Mouse (Mus musculus) midbrain, embryonic 10.5 days (tissue): ENCODE results near the gene Mcoln2. TPM values are rescaled to one million over a fixed set of nuclear protein-coding genes. Genes with fewer than 3 reads are reported as not detected.

ENCODE experiments used
- DNase-seq: peaks from one replicate; pipeline ENCODE4 v3.0.0-alpha.2; 2017; ENCODE audit warnings: low spot score
- H3K27ac ChIP-seq: fragments of 300-500 bp; sonication (generic); replicated peaks from 2 replicates; pipeline ENCODE4 v1.5.1; 2016; ENCODE audit warnings: mild to moderate bottlenecking
- H3K27me3 ChIP-seq: fragments of 300-500 bp; sonication (generic); 2 replicates; pipeline ENCODE4 v1.6.1; 2016; ENCODE audit warnings: low read depth, mild to moderate bottlenecking; ENCODE audit not compliant: poor library complexity, severe bottlenecking
- H3K36me3 ChIP-seq: fragments of 300-500 bp; sonication (generic); 2 replicates; pipeline ENCODE4 v1.6.1; 2016; ENCODE audit warnings: mild to moderate bottlenecking, moderate library complexity
- H3K4me1 ChIP-seq: fragments of 300-500 bp; sonication (generic); 2 replicates; pipeline ENCODE4 v1.6.1; 2016
- H3K4me3 ChIP-seq: fragments of 300-500 bp; sonication (generic); 2 replicates; pipeline ENCODE4 v1.5.1; 2016; ENCODE audit warnings: mild to moderate bottlenecking, moderate library complexity
- H3K9me3 ChIP-seq: fragments of 300-500 bp; sonication (generic); replicated peaks from 2 replicates; pipeline ENCODE4 v1.6.1; 2016; ENCODE audit warnings: mild to moderate bottlenecking
- WGBS: fragments of 180-500 bp; shearing (Covaris S2); methylation state at CpG from one replicate; pipeline ENCODE4 v1.1.7; 2016; 5-methylcytosine and 5-hydroxymethylcytosine counted together
- polyA plus RNA-seq: library from polyadenylated mRNA; unstranded; fragments of >200 nt; fragmentation: Nextera tagmentation; extraction: Ambion mirVana; gene quantifications from 2 replicates; pipeline ENCODE4 v1.2.1, GENCODE M21; 2016

Gene Mcoln2
- polyA plus RNA-seq = 0.20 and 0.29 TPM in 2 replicates

DNA sequence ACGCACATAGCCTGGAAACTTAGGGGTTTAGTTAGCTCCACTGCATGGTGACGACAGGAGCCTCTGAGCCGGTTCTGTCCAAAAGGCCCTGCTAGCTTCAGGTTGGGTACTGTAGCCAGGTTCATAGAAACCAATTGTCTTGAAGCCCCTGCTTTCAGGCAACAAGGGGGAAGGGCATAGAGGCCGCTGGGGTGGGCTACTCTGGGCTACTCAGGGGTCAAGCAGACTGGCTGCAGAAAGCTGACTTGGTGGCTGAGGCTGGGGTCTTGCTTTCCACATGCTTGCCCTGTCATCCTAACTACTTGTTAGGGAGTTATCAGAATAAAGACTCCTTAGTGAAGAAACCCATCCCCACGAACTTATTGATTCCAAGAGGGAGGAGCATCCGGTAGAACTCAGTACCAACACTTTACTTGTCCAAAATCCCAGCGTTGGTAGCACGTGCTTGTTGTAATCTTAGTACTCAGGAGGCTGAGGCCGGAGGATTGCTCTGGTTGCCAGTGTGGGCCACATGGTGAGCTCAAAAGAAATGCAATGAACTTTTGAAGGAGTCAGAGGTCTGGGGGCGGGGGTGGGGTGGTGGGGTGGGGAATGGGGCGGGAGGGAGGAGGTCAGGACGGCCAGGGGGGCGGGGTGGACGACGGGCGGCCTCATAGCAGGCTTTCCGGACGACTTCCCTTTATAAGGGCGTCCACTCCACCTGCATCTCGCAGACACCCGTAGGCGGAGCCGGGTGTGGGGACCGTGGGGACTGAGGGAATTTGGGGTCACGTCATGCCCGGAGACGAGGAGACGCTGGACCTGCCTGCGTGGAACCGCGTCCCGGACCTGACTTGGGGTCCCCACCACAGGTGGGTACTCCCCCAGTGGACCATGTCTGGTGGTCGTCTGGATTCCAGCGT, at the start of gene Mcoln2:
TSS of gene Mcoln2 (plus strand) at position 678 of the 902 bp plus-strand sequence.
- peaks cover 49% of the 10 kb centered on the region for H3K27me3 ChIP-seq
- 16% methylated on average over 34 of the region's 34 CpGs for WGBS
- peak; percentile 25 for DNase-seq

GRCm38 (mm10) chr3:146099925-146100324, 49.7 kb upstream of the Mcoln2 start:
- no peaks in the 10 kb centered on the region for H3K4me1 ChIP-seq
- no peaks in the 10 kb centered on the region for H3K36me3 ChIP-seq
- DNase-seq = no peak
- peaks cover 4% of the 10 kb centered on the region; the same call in 1 of the 2 replicates for H3K9me3 ChIP-seq
- H3K4me3 ChIP-seq = no peak overlapping the region
- no peak overlapping the region for H3K27ac ChIP-seq
- H3K27me3 ChIP-seq = no peaks in the 10 kb centered on the region

More for the DNA sequence above, at the start of gene Mcoln2:
- Histone ChIP-seq H3K36me3 (no peaks in the 10 kb centered on the region), H3K9me3 (no peaks in the 10 kb centered on the region), H3K4me1 (peaks cover 27% of the 10 kb centered on the region), H3K4me3 (peak within 1 kb of the TSS; percentile 61), H3K27ac (no peak within 1 kb of the TSS; the same call in 1 of the 2 replicates)

DNA sequence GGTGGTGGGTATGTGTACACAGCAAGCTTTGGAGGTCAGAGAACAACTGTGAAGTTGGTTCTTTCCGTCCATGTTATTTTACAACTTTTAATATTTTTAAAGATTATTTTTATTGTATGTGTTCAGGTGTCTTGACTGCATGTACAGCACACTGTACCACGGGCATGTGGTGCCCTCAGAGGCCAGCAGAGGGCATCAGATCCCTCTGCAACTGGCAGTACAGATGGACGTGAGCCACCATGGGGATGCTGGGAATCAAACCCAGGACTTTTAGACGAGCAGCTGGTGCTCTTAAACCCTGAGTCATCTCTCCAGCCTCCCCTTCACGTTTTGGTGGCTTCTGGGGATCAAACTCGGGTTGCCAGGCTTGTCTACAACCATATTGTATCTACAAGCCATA, 47.6 kb upstream of the Mcoln2 start:
- WGBS = 53% methylated on average over 6 of the region's 6 CpGs
- Histone ChIP-seq H3K27me3 (peaks cover 7% of the 10 kb centered on the region), H3K4me1 (peaks cover under 1% of the 10 kb centered on the region; the same call in 1 of the 2 replicates), H3K27ac (no peak overlapping the region), H3K4me3 (no peak overlapping the region), H3K9me3 (peaks cover 4% of the 10 kb centered on the region; the same call in 1 of the 2 replicates), H3K36me3 (no peaks in the 10 kb centered on the region)
- DNase-seq = no peak

DNA sequence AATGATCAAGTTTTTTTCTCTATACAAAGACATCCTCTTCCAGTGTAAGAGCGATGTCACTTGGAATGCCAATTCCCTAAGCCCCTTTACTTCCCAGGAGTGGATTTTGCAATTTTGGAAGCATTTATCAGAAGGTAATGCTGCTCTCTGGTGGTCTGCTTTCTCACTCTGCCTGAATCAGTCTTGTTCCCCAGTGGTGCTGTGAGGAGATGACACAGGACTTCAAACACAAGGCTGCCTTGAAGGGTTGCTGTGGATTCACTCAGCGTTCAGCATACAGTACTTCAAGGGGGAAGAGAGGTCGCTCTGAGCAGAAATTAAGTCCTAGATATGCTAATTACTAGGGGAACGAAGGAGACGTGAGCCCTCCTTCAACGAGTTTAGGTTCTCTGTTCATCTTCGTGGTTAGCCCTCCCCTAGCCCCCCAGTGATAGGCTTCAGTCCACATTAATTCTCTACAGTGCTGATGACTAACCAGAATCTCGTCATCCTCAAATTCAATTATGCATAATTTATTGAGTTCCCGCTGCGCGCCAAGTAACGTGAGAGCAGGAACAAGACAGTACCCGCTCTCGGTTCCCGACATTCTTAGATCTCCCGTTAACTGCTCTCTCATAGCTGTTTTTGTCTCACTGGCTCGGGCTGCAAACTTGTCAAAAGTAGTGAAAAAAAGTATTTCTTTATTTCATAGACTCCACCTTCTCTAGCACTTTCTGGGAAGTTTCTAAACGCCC, 42.4 kb upstream of the Mcoln2 start:
- Histone ChIP-seq H3K4me3 (peak overlapping the region; percentile 61), H3K36me3 (no peaks in the 10 kb centered on the region), H3K9me3 (no peaks in the 10 kb centered on the region; the same call in 1 of the 2 replicates), H3K4me1 (peaks cover 7% of the 10 kb centered on the region), H3K27ac (no peak overlapping the region), H3K27me3 (peaks cover 11% of the 10 kb centered on the region)
- peak; percentile 33 for DNase-seq
- 7% methylated on average over 18 of the region's 18 CpGs for WGBS

DNA sequence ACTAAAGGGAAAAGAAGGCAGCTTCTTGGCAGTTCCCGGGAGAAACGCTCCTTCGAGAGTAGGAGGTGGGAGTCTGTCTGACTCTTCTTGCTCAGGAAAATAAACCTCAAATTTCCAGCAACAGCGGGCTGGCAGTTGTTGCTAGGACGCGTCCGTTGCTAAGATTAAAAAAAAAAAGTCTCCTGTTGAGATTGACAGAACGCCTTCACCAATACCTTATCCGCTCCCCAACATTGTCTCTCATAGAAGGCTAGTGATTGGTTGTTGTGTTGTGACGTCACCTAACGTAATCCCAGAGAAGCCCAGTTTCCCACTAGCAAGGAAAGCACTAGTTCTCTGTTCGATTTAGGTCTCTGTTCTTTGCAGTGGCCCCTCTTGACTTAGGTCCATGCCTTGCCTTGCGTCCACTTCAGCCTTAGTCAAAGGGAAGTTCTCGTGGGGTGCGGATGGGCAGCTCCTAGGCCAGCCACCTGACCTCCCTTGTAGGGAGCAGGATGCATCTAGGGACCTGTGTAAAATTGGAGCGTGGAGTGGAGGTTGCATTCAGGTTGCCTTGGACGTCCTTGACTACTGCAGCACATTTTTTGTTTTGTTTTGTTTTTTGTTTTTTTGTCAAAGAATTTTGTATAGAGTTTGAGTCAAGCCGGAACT, 41.6 kb upstream of the Mcoln2 start, which contains the start of gene Wdr63:
TSS of gene Wdr63 (minus strand) at position 210 of the 651 bp plus-strand sequence.
- Histone ChIP-seq H3K27me3 (peaks cover 11% of the 10 kb centered on the region), H3K4me1 (peaks cover 7% of the 10 kb centered on the region), H3K9me3 (no peaks in the 10 kb centered on the region; the same call in 1 of the 2 replicates), H3K4me3 (peak within 1 kb of the TSS; percentile 61), H3K27ac (peak within 1 kb of the TSS; percentile 79), H3K36me3 (no peaks in the 10 kb centered on the region)
- WGBS = 11% methylated on average over 18 of the region's 18 CpGs
- peak; percentile 73 for DNase-seq

- WGBS = 72% methylated on average over 2 of the region's 2 CpGs
- DNase-seq = no peak
- no peaks in the 10 kb centered on the region for H3K36me3 ChIP-seq
These were observed 40.7 kb upstream of the Mcoln2 start for GRCm38 (mm10) chr3:146108945-146109344.

GRCm38 (mm10) chr3:146110358-146110757, 39.3 kb upstream of the Mcoln2 start:
- Histone ChIP-seq H3K27me3 (peaks cover 11% of the 10 kb centered on the region), H3K36me3 (no peaks in the 10 kb centered on the region), H3K4me1 (peaks cover 7% of the 10 kb centered on the region), H3K27ac (no peak overlapping the region), H3K4me3 (no peak overlapping the region), H3K9me3 (no peaks in the 10 kb centered on the region)
- no peak for DNase-seq
- 80% methylated on average over 2 of the region's 2 CpGs for WGBS

More at GRCm38 (mm10) chr3:146108945-146109344, 40.7 kb upstream of the Mcoln2 start:
- no peaks in the 10 kb centered on the region; the same call in 1 of the 2 replicates for H3K9me3 ChIP-seq
- H3K27ac ChIP-seq = no peak overlapping the region
- no peak overlapping the region for H3K4me3 ChIP-seq
- H3K27me3 ChIP-seq = peaks cover 11% of the 10 kb centered on the region
- H3K4me1 ChIP-seq = peaks cover 7% of the 10 kb centered on the region

DNA sequence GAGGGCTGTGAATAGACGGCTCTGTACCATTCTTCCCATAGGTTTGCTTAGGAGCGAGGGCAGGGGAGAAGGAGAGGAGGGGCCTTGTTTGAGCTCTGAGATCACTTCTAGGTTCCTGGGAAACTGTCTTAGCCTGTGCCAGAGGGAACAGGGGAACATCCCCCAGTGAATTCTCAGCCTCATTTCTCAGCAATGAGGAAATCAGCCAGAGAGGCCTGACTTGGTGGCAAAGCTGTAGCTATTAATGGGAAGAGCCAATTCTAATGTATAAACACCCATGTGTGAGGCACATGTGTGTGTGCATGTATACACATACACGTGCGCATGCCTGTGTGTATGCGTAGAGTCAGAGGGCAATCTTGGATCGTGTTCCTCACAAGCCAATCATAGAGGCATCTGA, 38.7 kb upstream of the Mcoln2 start:
- Histone ChIP-seq H3K27me3 (peaks cover 11% of the 10 kb centered on the region), H3K27ac (no peak overlapping the region), H3K9me3 (no peaks in the 10 kb centered on the region), H3K4me1 (peaks cover 7% of the 10 kb centered on the region), H3K36me3 (no peaks in the 10 kb centered on the region), H3K4me3 (no peak overlapping the region)
- WGBS = 78% methylated on average over 6 of the region's 6 CpGs
- DNase-seq = no peak

DNA sequence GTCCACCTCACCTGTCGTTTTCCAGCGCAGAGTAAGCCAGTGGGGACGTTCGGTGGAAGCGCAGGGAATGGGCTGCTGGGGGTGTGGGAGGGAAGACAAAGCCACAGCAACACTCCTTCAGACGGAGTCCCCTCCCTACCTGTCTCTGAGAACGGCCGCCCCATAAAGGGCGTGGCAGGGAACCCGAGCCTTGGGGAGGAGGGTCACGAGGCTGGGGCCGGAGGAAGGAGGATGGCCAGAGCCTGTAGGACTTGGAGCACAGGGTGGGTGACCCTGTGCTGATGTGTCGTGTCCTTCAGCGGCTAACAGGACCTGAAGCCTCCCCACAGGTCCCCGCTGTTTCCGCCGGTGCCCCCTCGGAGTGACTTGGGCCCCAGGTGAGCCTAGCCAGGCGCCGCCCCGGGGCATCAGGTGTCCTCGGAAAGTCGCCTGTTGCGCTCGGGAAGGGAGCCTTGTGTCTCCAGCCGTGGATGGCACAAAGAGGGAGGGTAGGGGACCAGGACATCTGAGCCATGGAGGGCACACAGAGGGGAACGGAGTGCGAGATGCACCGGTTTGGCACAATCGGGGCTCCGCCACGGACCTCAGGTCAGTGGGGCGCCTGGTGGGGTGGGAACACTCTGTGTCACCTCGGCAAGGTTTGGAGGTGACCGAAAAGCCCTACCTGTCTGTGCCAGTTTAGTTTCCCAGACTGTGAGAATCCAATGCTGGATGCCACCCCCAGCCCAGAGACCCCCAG, 32.2 kb upstream of the Mcoln2 start, which contains the start of gene Mcoln3:
TSS of gene Mcoln3 (plus strand) at position 193 of the 739 bp plus-strand sequence.
- Histone ChIP-seq H3K36me3 (no peaks in the 10 kb centered on the region), H3K27ac (no peak within 1 kb of the TSS), H3K4me1 (peaks cover 20% of the 10 kb centered on the region), H3K9me3 (no peaks in the 10 kb centered on the region), H3K27me3 (peaks cover 46% of the 10 kb centered on the region), H3K4me3 (peak within 1 kb of the TSS; percentile 32)
- WGBS = 9% methylated on average over 35 of the region's 35 CpGs
- DNase-seq = no peak

DNA sequence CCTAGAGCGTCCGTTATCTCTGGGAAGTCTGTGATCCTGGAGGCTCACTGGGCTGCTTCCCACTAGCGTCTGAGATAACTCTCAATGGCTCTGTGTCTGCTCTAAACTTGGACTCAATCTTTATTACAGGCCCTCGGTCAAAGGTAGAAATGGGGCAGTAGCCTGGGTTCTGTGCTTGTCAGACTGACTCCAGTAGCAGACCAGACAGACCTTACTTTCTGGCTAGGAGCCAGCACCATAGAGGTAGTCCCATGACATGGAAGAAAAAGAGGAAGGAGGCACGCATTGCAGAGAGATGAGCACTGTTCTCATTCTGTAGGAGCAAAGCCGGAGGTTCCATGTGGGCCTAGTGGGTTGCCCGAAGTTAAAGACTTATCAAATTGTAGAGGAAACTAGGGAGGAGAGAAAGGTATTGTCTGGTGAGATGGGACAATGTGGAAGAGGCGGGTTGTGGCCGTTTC, 31.6 kb upstream of the Mcoln2 start:
- 61% methylated on average over 9 of the region's 9 CpGs for WGBS
- H3K4me3 ChIP-seq = no peak overlapping the region
- DNase-seq = no peak
- H3K36me3 ChIP-seq = no peaks in the 10 kb centered on the region
- no peaks in the 10 kb centered on the region for H3K9me3 ChIP-seq
- no peak overlapping the region for H3K27ac ChIP-seq
- H3K4me1 ChIP-seq = peaks cover 23% of the 10 kb centered on the region
- H3K27me3 ChIP-seq = peaks cover 46% of the 10 kb centered on the region

- Histone ChIP-seq H3K4me1 (peaks cover 23% of the 10 kb centered on the region), H3K27ac (peak overlapping the region; percentile 84), H3K27me3 (peaks cover 40% of the 10 kb centered on the region), H3K9me3 (no peaks in the 10 kb centered on the region), H3K4me3 (peak overlapping the region; percentile 50), H3K36me3 (no peaks in the 10 kb centered on the region)
- WGBS = 4% methylated on average over 25 of the region's 25 CpGs
- peak; percentile 66 for DNase-seq
These were observed 28.1 kb upstream of the Mcoln2 start for GRCm38 (mm10) chr3:146121310-146122124.
